ENCODE assay signal across 11 mouse cellular contexts in genomic region chr11:117954094-117954493, GRCm38 (mm10). TPM values are rescaled to one million over a fixed set of nuclear protein-coding genes. Genes with fewer than 3 reads are reported as not detected.
DNase-seq lines count a peak whose midpoint lies in the region; ATAC-seq and TF ChIP-seq lines count a peak whose summit lies in the region.
"Had no signal": no experiment of that assay in that cellular context is flagged by ENCODE, and none has a peak within 500 bp of the region (broad histone marks: within the 10 kb centered on the region; RNA-seq: fewer than 3 reads in every experiment).

No protein-coding gene starts in this region.

- H3K4me3 ChIP-seq in kidney, postnatal 0 days (replicated peaks; ENCODE audit: low read depth, low read length), result no peak overlapping the region
- no peak overlapping the region for H3K4me3 ChIP-seq in embryonic facial prominence, embryonic 13.5 days
- H3K4me3 ChIP-seq in neural tube, embryonic 14.5 days (ENCODE audit: low read depth, low read length), result no peak overlapping the region
- H3K4me3 ChIP-seq: erythroblast, embryonic 14.5 days had no signal

- no peak for TF ChIP-seq CTCF in kidney, postnatal 0 days (IDR thresholded peaks at IDR 0.05; ENCODE audit: low read depth)

- no peaks in the 10 kb centered on the region for H3K36me3 ChIP-seq in kidney, postnatal 0 days (ENCODE audit: insufficient read depth, low read length)
- no peaks in the 10 kb centered on the region for H3K36me3 ChIP-seq in embryonic facial prominence, embryonic 13.5 days
- H3K36me3 ChIP-seq in neural tube, embryonic 14.5 days (ENCODE audit: control insufficient read depth, insufficient read depth, low read length), result no peaks in the 10 kb centered on the region

- no peak overlapping the region for H3K4me2 ChIP-seq in kidney, postnatal 0 days (ENCODE audit: low read length)
- H3K4me2 ChIP-seq in embryonic facial prominence, embryonic 13.5 days, result no peak overlapping the region
- H3K4me2 ChIP-seq in neural tube, embryonic 14.5 days (ENCODE audit: low read depth, low read length), result no peak overlapping the region

- peaks cover 27% of the 10 kb centered on the region for H3K4me1 ChIP-seq in kidney, postnatal 0 days (replicated peaks; ENCODE audit: insufficient read depth, low read length)
- peaks cover 45% of the 10 kb centered on the region for H3K4me1 ChIP-seq in embryonic facial prominence, embryonic 13.5 days
- peaks cover 7% of the 10 kb centered on the region for H3K4me1 ChIP-seq in neural tube, embryonic 14.5 days (ENCODE audit: control insufficient read depth, insufficient read depth, low read length)

- H3K27ac ChIP-seq in kidney, postnatal 0 days, result 0 out of 2 replicates have a peak overlapping the region, but pooled peaks have one; percentile 27
- 0 out of 2 replicates have a peak overlapping the region, but pooled peaks have one; percentile 11 for H3K27ac ChIP-seq in embryonic facial prominence, embryonic 13.5 days
- peak overlapping the region; percentile 34; the same call in 1 of the 2 replicates for H3K27ac ChIP-seq in neural tube, embryonic 14.5 days (ENCODE audit: low read depth, low read length)
- H3K27ac ChIP-seq: macrophage had no signal

- no peak for ATAC-seq in kidney, postnatal 0 days (replicated peaks; ENCODE audit: low FRiP score, low read depth)
- ATAC-seq in embryonic facial prominence, embryonic 13.5 days (ENCODE audit: insufficient number of reproducible peaks, insufficient read depth, low FRiP score, low TSS enrichment, low read depth), result no peak
- ATAC-seq in neural tube, embryonic 14.5 days (ENCODE audit: low read depth), result peak; percentile 52

- H3K27me3 ChIP-seq in kidney, postnatal 0 days (ENCODE audit: insufficient read depth, low read length), result no peaks in the 10 kb centered on the region
- H3K27me3 ChIP-seq in embryonic facial prominence, embryonic 13.5 days, result peaks cover 17% of the 10 kb centered on the region
- H3K27me3 ChIP-seq in neural tube, embryonic 14.5 days (ENCODE audit: control insufficient read depth, insufficient read depth, low read length), result peaks cover 3% of the 10 kb centered on the region; the same call in 1 of the 2 replicates

- no peak overlapping the region for H3K9ac ChIP-seq in kidney, postnatal 0 days (ENCODE audit: low read depth, low read length)
- H3K9ac ChIP-seq in embryonic facial prominence, embryonic 13.5 days, result 0 out of 2 replicates have a peak overlapping the region, but pooled peaks have one; percentile 36
- no peak overlapping the region for H3K9ac ChIP-seq in neural tube, embryonic 14.5 days (replicated peaks; ENCODE audit: low read depth, low read length)

- peak; percentile 46 to 70 for DNase-seq in adrenal gland, adult (ENCODE audit: inconsistent age in 2 of 2, low spot score in 1 of 2)
- DNase-seq in adrenal gland, adult 8-10 months, result no peak
- no peak for DNase-seq in kidney, postnatal 0 days (ENCODE audit: low spot score)
- DNase-seq in kidney, adult 18-20 months, result no peak
- DNase-seq in gastrocnemius, postnatal 14 days, result no peak
- DNase-seq in left cerebral cortex, adult 18-20 months (ENCODE audit: low spot score in 2 of 2), result no peak
- DNase-seq: adrenal gland, adult 2 months had no signal

- 43% methylated on average over 2 of the region's 2 CpGs for WGBS in kidney, postnatal 0 days
- WGBS in embryonic facial prominence, embryonic 13.5 days, result 68% methylated on average over 2 of the region's 2 CpGs
- 54% methylated on average over 2 of the region's 2 CpGs for WGBS in neural tube, embryonic 14.5 days

- no peaks in the 10 kb centered on the region for H3K9me3 ChIP-seq in kidney, postnatal 0 days (replicated peaks; ENCODE audit: low read length)
- no peaks in the 10 kb centered on the region for H3K9me3 ChIP-seq in embryonic facial prominence, embryonic 13.5 days
- H3K9me3 ChIP-seq in neural tube, embryonic 14.5 days (ENCODE audit: control insufficient read depth, low read length), result no peaks in the 10 kb centered on the region

- intact Hi-C loops in gastrocnemius, postnatal 14 days (cut with DNase I; ENCODE audit: low total_unique reads), result no loop called here

RNA-seq across cellular contexts. Expression of gene Socs3, which starts 15.8 kb away (rescaled TPM):
- 10 to 100 TPM in 1 of 4 experiments, 1 to 10 TPM in 3; 4.4 to 14.6 (median 5.4) TPM for total RNA-seq in adrenal gland, adult 8-10 months (2022)
- 11.7 and 14.4 TPM in 2 replicates for polyA plus RNA-seq in kidney, postnatal 0 days (2015; fragmentation: Nextera tagmentation; extraction: Ambion mirVana)
- 12.7 and 15.0 TPM in 2 replicates for polyA plus RNA-seq in embryonic facial prominence, embryonic 13.5 days (2015; fragmentation: Nextera tagmentation; extraction: Ambion mirVana)
- 2.2 and 5.1 TPM in 2 replicates for polyA plus RNA-seq in neural tube, embryonic 14.5 days (2014; fragmentation: Nextera tagmentation; extraction: Ambion mirVana)
- 1 to 10 TPM; 2.9 to 3.7 TPM for total RNA-seq in gastrocnemius, postnatal 14 days (2021)
- total RNA-seq in left cerebral cortex, adult 18-20 months (2021), result 1 to 10 TPM; 4.5 to 4.9 TPM

RNA-seq across cellular contexts. Expression of gene Pgs1, which starts 32.0 kb away (rescaled TPM):
- total RNA-seq in adrenal gland, adult 8-10 months (2022), result 10 to 100 TPM; 52.7 to 76.9 (median 68.2) TPM
- 29.6 and 32.0 TPM in 2 replicates for polyA plus RNA-seq in kidney, postnatal 0 days (2015; fragmentation: Nextera tagmentation; extraction: Ambion mirVana)
- polyA plus RNA-seq in embryonic facial prominence, embryonic 13.5 days (2015; fragmentation: Nextera tagmentation; extraction: Ambion mirVana), result 37.4 and 39.5 TPM in 2 replicates
- 49.9 and 52.6 TPM in 2 replicates for polyA plus RNA-seq in neural tube, embryonic 14.5 days (2014; fragmentation: Nextera tagmentation; extraction: Ambion mirVana)
- total RNA-seq in gastrocnemius, postnatal 14 days (2021), result 10 to 100 TPM; 15.6 to 17.1 TPM
- total RNA-seq in left cerebral cortex, adult 18-20 months (2021), result 10 to 100 TPM; 87.1 to 89.0 TPM

Comparison
In these comparisons a context has a peak if more than half of its experiments do, and no peak if none do; other contexts are left out.
1. DNase-seq: peak in adrenal gland, adult (2 of 2); none in adrenal gland, adult 8-10 months (single experiment), kidney, postnatal 0 days (single experiment), kidney, adult 18-20 months (single experiment), gastrocnemius, postnatal 14 days (single experiment) and left cerebral cortex, adult 18-20 months (0 of 2).
2. Peak in every context shown above with its lines, with median percentiles within 50 percentile points of each other: H3K27ac ChIP-seq.